Mouse (Mus musculus) bone marrow macrophage, adult 2 months (primary cell): ENCODE measurements at regions not wholly inside any gene's neighbourhood (a gene's known extent, or its start where the extent isn't known, plus 50 kb on each side); places are given as distances from the start of the nearest gene placed in this dataset.

Experiments
- H3K27ac ChIP-seq: 2 replicates; pipeline ENCODE4 v1.5.1; 2012; ENCODE audit warnings: low read depth, low read length; ENCODE audit not compliant: insufficient read depth
- H3K4me1 ChIP-seq: 2 replicates; pipeline ENCODE4 v1.6.1; 2012; ENCODE audit warnings: low read length; ENCODE audit not compliant: control insufficient read depth, insufficient read depth
- H3K4me3 ChIP-seq: 2 replicates; pipeline ENCODE4 v1.5.1; 2012; ENCODE audit warnings: mild to moderate bottlenecking, low read length, moderate library complexity; ENCODE audit not compliant: insufficient read depth
- CTCF ChIP-seq: IDR thresholded peaks from 2 replicates; pipeline ENCODE4 v1.5.1; 2012; ENCODE audit warnings: low read depth, mild to moderate bottlenecking, low read length, moderate library complexity
- POLR2A ChIP-seq: IDR thresholded peaks from 2 replicates; pipeline ENCODE4 v1.6.1; 2012; ENCODE audit warnings: mild to moderate bottlenecking, low read depth, low read length, borderline replicate concordance

DNA sequence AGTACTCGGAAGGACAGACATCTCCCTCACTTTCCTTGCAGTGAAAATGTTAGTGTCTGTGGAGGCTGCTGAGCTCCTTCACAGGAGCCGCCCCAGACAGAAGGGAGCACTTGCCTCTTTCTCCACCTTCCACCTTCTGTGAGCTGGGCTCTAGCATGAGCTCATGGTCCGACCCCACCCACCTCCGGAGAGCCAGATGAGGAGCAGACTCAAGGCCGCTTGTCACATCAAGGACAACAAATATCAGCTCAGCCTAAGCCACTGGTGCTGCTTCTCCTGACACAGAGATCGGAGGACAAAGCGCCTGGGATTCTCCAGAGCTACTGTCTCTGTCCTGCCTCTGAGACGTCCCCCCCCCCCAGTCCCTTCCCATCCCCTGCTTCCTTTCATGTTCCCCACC lies 146.9 kb upstream of the Lhx5 start:
- Histone ChIP-seq H3K27ac (no peak overlapping the region), H3K4me3 (no peak overlapping the region), H3K4me1 (no peaks in the 10 kb centered on the region)
- TF ChIP-seq POLR2A (no peak), CTCF (no peak)

DNA sequence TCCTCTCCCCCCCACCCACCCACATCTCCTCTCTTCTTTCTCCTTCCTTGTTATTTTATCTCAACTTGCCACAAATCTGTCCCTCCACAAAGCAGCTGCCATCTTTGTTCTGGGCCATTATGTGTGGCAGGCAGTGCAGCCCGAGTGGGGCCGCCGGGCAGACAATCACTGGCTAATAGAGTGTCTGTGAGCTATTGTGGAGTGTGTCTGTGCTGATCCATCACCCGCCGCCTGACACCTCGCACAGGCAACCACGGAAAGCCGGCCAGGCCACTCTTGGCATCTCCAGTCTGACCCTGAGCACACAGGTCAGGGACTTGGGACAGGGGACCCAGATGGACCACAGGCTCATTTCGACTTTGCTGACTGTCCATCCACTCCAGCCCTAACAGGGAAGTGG lies 146.5 kb upstream of the Lhx5 start:
- TF ChIP-seq POLR2A = no peak
- TF ChIP-seq CTCF = no peak
- Histone ChIP-seq H3K27ac (no peak overlapping the region), H3K4me3 (no peak overlapping the region), H3K4me1 (no peaks in the 10 kb centered on the region)

DNA sequence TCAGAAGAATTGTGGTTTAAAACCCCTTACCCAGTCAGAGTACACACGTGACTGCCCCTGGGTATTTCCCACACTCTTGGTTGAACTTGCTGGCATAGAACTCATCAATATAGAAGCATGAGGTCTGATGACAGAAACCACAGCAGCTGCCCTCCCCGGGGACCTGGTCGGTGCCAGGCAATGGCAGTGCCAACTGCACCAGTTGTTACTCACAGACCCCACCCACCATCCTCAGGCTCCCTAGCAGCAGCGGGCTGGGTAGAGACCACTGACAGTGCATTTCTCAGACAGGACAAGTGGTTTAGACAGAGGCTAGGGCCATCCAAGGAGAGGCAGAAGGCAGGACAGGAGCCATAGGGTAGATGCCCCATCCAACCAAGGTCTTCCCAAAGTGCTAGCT lies 144.7 kb upstream of the Lhx5 start:
- TF ChIP-seq POLR2A = no peak
- TF ChIP-seq CTCF = no peak
- Histone ChIP-seq H3K4me3 (no peak overlapping the region), H3K4me1 (no peaks in the 10 kb centered on the region), H3K27ac (no peak overlapping the region)

DNA sequence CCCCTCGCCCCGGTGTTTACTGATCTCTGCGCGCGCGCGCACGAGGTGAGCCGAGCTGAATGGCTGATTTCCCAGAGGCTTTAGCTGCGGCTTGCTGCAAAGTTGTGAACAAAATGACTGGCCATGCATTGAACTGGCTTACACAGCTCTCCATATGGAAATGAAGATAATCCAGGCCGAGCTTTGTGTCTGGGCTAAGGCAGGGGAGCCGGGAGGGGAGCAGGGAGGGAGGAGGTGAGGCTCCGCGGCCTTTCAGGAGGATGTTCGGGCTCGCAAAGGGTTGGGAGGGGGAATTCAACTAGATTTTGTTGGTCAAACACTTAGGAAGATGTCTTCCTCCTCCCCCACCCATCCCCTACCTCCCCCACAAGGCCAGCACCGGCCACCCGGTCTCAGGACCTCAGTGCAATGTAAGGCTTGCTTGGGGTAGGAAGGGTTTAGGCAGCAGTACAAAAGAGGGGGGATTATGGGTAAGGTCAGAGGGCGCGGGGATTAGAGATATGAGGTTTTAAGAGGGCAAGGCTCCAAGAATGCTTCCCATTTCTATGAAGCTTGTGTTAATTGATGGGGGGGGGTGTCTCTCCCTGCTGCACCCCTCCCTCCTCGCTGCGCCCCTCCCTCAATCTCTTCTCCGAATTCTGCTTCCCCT lies 143.3 kb upstream of the Lhx5 start:
- H3K4me1 ChIP-seq = no peaks in the 10 kb centered on the region
- no peak overlapping the region for H3K4me3 ChIP-seq
- no peak for TF ChIP-seq POLR2A
- TF ChIP-seq CTCF = no peak
- H3K27ac ChIP-seq = no peak overlapping the region

DNA sequence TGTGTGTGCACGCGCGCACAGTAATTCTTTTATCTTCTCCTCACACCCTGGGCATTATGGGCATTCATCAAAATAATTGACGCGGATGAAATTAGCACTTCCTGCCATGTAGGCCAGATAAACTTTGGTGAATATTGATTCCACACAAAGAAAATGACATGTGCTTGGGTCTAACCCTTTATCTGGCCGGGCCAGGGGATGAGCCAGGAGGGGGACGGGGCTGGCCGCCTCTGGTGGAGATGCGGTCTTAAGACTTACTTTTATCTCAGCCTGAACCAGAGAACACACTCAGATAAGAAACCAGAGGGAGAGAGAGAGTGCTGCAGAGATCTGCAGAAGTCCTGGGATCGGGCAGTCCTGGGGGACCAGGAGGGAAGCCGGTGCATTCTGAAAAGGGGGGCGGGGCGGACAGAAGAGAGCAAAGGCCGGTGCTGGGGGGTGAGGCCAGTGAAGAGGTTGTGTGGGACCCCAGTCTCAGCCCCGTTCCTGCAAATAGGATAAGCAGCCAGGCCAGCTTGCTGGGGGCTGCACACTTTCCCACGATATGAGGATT lies 136.9 kb upstream of the Lhx5 start:
- Histone ChIP-seq H3K27ac (no peak overlapping the region), H3K4me1 (no peaks in the 10 kb centered on the region), H3K4me3 (no peak overlapping the region)
- TF ChIP-seq POLR2A (no peak), CTCF (no peak)

DNA sequence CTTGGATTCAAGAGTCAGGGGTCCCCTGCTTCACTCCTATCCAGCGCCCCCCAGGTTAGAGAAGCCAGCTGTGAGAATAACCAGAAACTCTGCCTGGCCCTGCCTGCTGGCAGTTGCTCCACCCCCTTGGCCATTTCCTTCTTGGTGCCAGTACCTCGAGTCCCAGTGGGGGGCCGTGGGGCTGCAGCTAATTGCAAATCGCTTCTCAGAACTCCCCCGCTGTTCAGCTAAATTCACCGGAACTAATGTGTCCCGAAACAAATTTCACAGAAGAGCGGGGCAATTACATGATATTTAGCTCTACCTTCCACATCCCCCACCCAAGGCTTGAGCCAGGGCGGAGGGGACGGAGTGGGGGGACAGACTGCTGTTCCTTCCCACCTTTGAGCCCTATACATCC lies 134.3 kb upstream of the Lhx5 start:
- H3K27ac ChIP-seq = no peak overlapping the region
- TF ChIP-seq POLR2A (no peak), CTCF (no peak)
- no peak overlapping the region for H3K4me3 ChIP-seq
- H3K4me1 ChIP-seq = no peaks in the 10 kb centered on the region

DNA sequence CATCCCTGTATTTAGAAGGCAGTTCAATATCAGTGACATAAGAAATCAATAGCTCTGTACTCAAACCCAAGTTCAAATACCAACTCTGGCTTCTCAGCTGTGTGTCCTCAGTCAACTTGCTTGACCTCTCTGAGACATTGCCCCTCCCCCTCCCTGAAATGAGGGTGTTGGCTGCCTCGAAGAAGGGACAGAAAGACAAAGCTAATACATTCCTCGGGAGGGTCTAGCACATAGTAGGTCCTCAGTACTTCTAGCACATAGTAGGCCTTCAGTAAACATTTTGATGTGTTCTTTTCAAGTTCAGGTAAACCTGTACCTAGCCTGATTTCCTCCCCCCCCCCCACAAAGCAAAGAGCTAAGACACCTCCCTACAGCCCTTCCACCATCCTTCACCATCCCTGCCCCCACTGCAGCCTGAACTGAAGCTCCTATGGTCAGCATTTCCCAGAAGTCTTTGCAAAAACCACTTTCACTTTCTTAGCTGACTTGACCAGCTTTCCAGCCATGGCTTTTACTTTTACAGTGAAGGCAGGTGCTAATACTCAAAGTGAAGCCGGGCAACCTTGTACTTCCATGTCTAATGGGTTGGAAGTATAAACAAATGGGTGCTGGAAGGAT lies 133.7 kb upstream of the Lhx5 start:
- Histone ChIP-seq H3K4me3 (no peak overlapping the region), H3K4me1 (no peaks in the 10 kb centered on the region), H3K27ac (no peak overlapping the region)
- TF ChIP-seq POLR2A (no peak), CTCF (no peak)

DNA sequence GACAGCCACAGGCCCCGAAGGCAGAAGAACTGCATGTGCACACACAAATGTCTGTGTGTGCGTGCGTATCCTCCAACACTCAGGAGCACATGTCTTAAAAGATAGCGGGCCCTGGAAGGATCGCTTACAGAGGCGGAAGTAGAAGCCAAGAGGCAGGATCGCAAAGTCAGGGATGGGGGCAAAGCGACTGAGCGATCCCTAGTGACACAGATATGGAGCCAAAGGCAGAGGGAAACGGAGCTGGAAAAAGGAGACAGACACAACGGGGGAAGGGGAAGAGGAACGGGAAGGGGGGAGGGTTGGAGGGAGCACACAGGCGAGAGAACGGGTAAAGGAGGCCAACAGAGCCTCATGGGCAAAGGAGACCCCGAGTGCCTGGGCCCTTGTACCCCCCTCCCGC lies 129.8 kb upstream of the Lhx5 start:
- Histone ChIP-seq H3K4me1 (no peaks in the 10 kb centered on the region), H3K27ac (no peak overlapping the region), H3K4me3 (no peak overlapping the region)
- TF ChIP-seq CTCF = no peak
- no peak for TF ChIP-seq POLR2A

DNA sequence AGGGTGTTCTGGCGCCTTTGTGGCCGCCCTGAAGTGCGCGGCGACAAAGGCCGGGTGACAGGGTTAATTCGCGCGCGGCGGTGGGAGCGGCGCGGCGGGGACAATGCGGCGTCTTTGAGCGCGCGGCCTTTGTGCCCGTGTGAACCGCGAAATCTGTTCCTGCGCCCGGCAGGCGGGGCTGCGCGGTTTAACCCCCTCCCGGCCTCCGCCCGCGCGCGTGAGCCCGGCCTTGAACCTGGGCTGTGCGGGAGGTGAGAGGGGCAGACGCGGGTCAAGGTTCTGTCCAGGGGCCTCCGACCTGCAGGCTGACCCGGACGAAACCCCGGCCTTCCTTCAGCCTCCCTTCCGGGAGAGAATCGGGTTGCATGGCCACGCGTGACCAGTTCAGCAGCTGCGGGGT lies 129.2 kb upstream of the Lhx5 start:
- H3K4me1 ChIP-seq = no peaks in the 10 kb centered on the region
- no peak overlapping the region for H3K4me3 ChIP-seq
- H3K27ac ChIP-seq = no peak overlapping the region
- no peak for TF ChIP-seq POLR2A

DNA sequence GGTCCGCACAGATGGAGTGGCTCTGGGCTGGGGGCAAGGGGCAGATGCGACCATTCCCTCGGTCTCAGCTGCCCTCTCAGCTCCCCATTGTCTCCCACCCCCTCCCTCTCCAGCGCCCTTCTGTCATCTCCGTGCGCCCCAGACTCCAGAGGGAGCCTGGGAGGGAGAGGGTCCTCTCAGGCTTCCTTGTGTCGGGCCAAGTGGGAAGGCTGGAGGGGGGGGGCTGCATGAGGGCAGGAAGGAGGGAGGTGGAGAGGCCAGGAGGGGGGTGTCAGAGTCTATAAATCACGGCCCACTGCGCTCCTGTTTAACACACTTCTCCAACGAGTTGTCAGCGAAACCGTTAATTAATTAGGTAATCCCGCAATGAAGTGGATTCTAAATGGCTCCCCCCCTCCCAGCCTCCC lies 127.2 kb upstream of the Lhx5 start:
- Histone ChIP-seq H3K4me3 (no peak overlapping the region), H3K27ac (no peak overlapping the region), H3K4me1 (no peaks in the 10 kb centered on the region)
- no peak for TF ChIP-seq CTCF
- no peak for TF ChIP-seq POLR2A
